Mouse (Mus musculus) heart, embryonic 10.5 days (tissue): ENCODE data around the gene Oprm1. TPM values are rescaled to one million over a fixed set of nuclear protein-coding genes. Genes with fewer than 3 reads are reported as not detected.

Source experiments
- DNase-seq: peaks from one replicate; pipeline ENCODE4 v3.0.0-alpha.2; 2017; ENCODE audit warnings: low spot score
- H3K27ac ChIP-seq: fragments of 300-500 bp; sonication (generic); 2 replicates; pipeline ENCODE4 v1.5.1; 2016; ENCODE audit warnings: mild to moderate bottlenecking
- H3K27me3 ChIP-seq: fragments of 300-500 bp; sonication (generic); 2 replicates; pipeline ENCODE4 v1.6.1; 2016; ENCODE audit warnings: mild to moderate bottlenecking; ENCODE audit not compliant: poor library complexity, insufficient read depth, severe bottlenecking
- H3K36me3 ChIP-seq: fragments of 300-500 bp; sonication (generic); 2 replicates; pipeline ENCODE4 v1.6.1; 2016; ENCODE audit warnings: mild to moderate bottlenecking, moderate library complexity
- H3K4me1 ChIP-seq: fragments of 300-500 bp; sonication (generic); 2 replicates; pipeline ENCODE4 v1.6.1; 2016; ENCODE audit warnings: mild to moderate bottlenecking
- H3K4me3 ChIP-seq: fragments of 300-500 bp; sonication (generic); 2 replicates; pipeline ENCODE4 v1.5.1; 2016; ENCODE audit warnings: mild to moderate bottlenecking, moderate library complexity
- H3K9me3 ChIP-seq: fragments of 300-500 bp; sonication (generic); 2 replicates; pipeline ENCODE4 v1.6.1; 2016; ENCODE audit warnings: mild to moderate bottlenecking, moderate library complexity
- WGBS: fragments of 180-500 bp; shearing (Covaris S2); methylation state at CpG from one replicate; pipeline ENCODE4 v1.1.7; 2016; 5-methylcytosine and 5-hydroxymethylcytosine counted together
- polyA plus RNA-seq: library from polyadenylated mRNA; unstranded; fragments of >200 nt; fragmentation: Nextera tagmentation; extraction: Ambion mirVana; gene quantifications from 2 replicates; pipeline ENCODE4 v1.2.1, GENCODE M21; 2016

Oprm1 gene
- polyA plus RNA-seq, 1 experiment from 2014 or later: not detected

DNA sequence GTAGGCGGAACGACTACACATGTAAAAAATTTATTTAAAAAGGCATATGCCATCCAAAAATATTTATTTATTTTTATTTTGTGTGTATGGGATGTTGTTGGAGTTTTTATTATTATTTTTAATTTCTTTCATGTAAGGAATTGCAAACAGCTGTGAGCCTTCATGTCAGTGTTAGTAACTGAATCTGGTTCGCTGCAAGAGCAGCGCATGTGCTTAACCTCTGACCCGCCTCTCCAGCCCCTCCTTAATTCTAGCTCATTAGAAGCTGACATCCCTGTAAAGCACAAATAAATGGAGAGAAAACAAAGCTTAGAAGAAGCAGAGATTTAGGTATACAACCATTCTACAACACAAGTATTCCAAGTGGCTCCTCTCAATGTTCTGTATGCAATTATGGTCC is 285.6 kb downstream of the Oprm1 start:
- DNase-seq: no peak
- no peak overlapping the region for H3K4me3 ChIP-seq
- H3K4me1 ChIP-seq: no peaks in the 10 kb centered on the region
- no peaks in the 10 kb centered on the region for H3K9me3 ChIP-seq
- WGBS: 79% methylated on average over 5 of the region's 5 CpGs
- no peaks in the 10 kb centered on the region for H3K27me3 ChIP-seq
- H3K27ac ChIP-seq: no peak overlapping the region
- no peaks in the 10 kb centered on the region for H3K36me3 ChIP-seq

DNA sequence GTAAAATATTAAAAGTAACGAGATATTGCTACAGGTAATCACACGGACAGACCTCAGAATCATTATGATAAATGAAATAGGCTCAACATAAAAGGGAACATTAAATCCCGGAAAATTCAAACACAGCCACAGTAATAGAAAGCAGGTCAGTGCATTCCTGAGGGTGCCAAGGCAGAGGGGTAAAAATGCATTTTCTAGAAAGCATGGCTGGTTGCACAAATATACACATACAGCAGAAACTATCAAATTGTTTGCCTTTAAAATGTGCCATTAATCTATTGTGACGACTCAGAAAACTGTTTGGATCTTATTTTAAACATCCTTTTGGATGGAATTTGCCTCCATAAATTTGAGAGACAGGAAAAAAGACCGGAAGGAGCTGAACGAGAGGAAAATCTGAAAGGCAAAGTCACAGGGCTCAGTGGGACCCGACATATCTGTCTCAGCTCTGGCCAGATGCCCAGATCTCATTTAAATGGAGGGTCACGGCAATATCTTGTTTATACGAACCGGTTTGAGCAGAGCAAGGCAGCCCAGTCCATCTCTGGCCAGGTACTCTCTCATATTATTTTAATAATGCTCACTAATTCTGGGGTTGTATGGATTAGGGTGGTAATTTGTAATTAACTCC is 289.1 kb downstream of the Oprm1 start:
- Histone ChIP-seq H3K4me3 (no peak overlapping the region), H3K4me1 (no peaks in the 10 kb centered on the region), H3K27me3 (no peaks in the 10 kb centered on the region), H3K36me3 (no peaks in the 10 kb centered on the region), H3K9me3 (no peaks in the 10 kb centered on the region), H3K27ac (no peak overlapping the region)
- 66% methylated on average over 10 of the region's 10 CpGs for WGBS
- no peak for DNase-seq

DNA sequence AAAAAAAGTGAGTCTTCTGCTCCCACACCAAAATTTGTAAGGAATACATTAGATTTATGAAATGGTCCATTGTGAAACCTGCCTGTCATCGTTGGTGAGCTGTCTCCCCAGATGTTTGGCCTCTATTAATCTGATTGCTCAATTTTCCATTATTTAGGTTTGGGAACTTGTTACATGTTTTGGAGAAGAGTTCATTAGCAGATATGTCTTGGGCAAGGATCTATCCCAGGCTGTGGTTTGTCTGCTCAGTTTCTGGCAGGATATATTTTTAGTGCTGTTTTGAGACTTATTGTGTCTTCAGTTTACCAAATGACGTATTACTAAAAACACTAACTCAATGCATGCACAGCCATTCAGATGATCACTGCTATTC is 289.6 kb downstream of the Oprm1 start:
- Histone ChIP-seq H3K9me3 (no peaks in the 10 kb centered on the region), H3K36me3 (no peaks in the 10 kb centered on the region), H3K27me3 (no peaks in the 10 kb centered on the region), H3K4me3 (no peak overlapping the region), H3K27ac (no peak overlapping the region), H3K4me1 (peaks cover 4% of the 10 kb centered on the region; the same call in 1 of the 2 replicates)
- 86% methylated on average over 2 of the region's 2 CpGs for WGBS
- no peak for DNase-seq

DNA sequence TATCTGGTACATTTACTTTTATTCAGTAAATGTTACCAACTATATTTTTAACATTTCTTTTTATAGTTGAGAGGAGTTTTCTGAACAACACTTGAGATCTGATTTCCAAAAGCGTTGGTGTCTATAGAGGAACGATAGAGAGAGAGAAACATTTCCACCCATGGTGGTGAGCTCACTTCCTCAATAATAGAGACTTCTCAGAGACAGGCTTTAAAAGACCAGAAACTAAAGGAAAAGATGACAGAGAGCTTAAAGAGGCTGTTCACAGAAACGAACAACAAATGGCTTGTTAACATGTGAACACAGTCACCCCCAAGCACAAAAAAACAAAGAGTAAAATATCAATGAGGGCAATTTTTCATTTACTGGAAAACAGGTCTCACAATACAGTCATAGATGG is 291.6 kb downstream of the Oprm1 start:
- Histone ChIP-seq H3K27ac (no peak overlapping the region), H3K4me1 (peaks cover 4% of the 10 kb centered on the region; the same call in 1 of the 2 replicates), H3K9me3 (no peaks in the 10 kb centered on the region), H3K36me3 (no peaks in the 10 kb centered on the region), H3K27me3 (no peaks in the 10 kb centered on the region), H3K4me3 (no peak overlapping the region)
- DNase-seq: no peak
- whole genome bisulfite sequencing: 68% methylated on average over 3 of the region's 3 CpGs

DNA sequence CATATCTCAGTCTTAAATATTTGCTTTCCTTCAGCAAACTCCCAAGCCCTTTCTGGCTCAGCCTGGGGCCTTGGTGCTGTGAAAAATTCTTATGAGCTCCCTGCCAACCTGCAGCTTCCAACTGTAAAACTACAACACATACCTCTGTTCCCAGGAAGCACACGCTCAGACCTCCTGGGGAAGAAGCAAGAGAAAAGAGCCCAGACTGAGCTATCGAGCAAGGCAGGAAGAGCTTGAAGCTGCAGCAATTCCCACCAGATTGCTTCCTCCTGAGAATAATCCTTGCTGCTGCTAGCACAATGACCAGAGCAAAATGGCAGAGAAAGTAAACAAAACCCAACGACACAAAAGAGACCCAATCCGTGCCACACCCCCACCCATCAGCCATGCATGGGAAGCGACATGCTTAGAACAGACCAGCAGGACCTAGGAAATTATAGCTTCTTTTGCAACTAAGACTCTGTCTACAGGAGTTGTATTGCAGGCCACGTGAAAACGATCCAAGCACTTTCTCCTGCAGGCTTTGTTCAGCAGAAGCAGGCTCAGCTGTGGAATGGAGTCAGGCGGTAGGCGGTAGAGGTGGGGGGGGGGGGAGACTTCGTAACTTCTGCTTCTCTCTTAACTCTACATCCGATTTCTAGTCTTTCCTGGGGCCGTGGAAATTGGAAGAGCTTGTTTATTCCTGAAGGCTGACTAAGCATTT is 294.2 kb downstream of the Oprm1 start, which contains the start of gene Ipcef1:
Gene Ipcef1 (minus strand): TSS at position 164 of the 703 bp plus-strand sequence.
- no peak within 1 kb of the TSS for H3K4me3 ChIP-seq
- WGBS: 41% methylated on average over 12 of the region's 12 CpGs
- no peaks in the 10 kb centered on the region for H3K36me3 ChIP-seq
- no peak for DNase-seq
- no peaks in the 10 kb centered on the region for H3K27me3 ChIP-seq
- no peaks in the 10 kb centered on the region for H3K9me3 ChIP-seq
- H3K27ac ChIP-seq: peak within 1 kb of the TSS; percentile 36; the same call in 1 of the 2 replicates
- H3K4me1 ChIP-seq: peaks cover 4% of the 10 kb centered on the region; the same call in 1 of the 2 replicates

DNA sequence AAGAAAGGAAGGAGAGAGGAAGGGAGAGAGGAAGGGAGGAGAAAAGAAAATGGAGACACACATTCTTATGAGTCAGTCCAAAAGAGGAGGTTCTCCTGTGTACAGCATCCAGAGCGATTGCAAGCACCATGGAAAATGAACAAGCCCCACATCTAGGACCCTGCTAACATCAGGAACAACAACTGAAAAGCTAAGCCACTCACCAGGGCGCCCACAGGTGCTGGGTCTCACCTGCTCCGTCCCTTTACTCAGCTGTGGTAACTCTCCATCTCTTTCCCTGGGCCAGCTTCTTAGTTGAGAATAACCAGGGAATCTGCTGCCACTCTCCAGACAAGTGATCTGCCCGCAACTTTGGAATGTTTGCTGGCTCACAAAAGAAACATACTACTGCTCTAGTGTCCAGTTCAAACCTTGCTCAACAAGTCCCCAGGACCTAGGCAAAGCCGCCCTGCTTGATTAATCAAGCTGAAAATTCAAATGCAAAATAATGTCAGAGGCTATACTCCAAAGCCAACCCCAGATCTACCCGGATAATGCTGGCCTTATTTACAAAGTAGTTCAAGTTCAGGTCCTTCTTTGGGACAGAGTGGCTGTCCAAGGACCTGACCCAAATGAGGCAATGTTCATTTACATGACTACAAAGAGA is 296.4 kb downstream of the Oprm1 start:
- no peak for DNase-seq
- no peaks in the 10 kb centered on the region for H3K9me3 ChIP-seq
- H3K4me3 ChIP-seq: no peak overlapping the region
- no peaks in the 10 kb centered on the region for H3K36me3 ChIP-seq
- WGBS: 71% methylated on average over 6 of the region's 6 CpGs
- H3K4me1 ChIP-seq: peaks cover 4% of the 10 kb centered on the region; the same call in 1 of the 2 replicates
- H3K27me3 ChIP-seq: no peaks in the 10 kb centered on the region
- H3K27ac ChIP-seq: no peak overlapping the region

DNA sequence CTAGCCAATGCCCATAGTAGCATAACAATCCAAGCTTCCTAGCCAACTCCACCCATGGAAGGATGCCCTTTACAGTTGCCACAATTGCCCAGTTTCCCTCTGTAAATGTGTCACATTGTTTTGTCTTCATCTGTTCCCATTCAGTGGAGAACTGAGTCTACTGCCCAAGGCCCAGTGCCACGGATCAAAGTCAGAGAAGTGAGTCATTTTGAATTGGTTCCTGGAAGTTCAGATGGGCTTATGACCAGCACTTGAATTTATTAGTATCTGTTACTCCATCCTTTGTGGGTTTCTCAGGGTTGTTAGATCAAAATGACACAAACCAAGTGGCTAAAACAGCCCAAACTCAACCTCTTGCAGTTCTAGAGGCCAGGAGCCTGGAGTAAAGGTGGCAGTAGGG is 299.2 kb downstream of the Oprm1 start:
- no peaks in the 10 kb centered on the region for H3K27me3 ChIP-seq
- H3K4me3 ChIP-seq: no peak overlapping the region
- peaks cover 3% of the 10 kb centered on the region; the same call in 1 of the 2 replicates for H3K4me1 ChIP-seq
- no peak for DNase-seq
- no peaks in the 10 kb centered on the region for H3K9me3 ChIP-seq
- 71% methylated on average over 1 of the region's 1 CpGs for WGBS
- no peaks in the 10 kb centered on the region for H3K36me3 ChIP-seq
- no peak overlapping the region for H3K27ac ChIP-seq

DNA sequence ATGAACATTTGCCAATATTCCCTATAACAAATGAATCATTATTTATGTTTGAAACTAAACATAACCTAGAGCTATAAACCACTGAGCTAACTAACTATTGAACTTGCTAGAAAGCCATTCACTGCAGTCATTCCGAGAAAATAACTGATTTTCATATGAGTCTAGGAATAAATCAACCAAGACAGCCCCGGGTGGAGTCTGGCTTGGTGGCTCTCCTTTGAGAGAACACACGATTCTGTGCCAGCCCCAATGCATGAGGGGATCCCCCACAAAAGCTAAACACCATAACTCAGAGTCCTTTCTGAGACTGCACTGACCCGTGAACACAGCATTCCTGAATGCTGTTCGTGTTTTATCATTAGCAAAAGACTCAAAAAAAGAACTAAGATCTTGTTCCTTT is 302.0 kb downstream of the Oprm1 start:
- Histone ChIP-seq H3K27me3 (no peaks in the 10 kb centered on the region), H3K9me3 (no peaks in the 10 kb centered on the region), H3K4me1 (no peaks in the 10 kb centered on the region), H3K4me3 (no peak overlapping the region), H3K36me3 (no peaks in the 10 kb centered on the region), H3K27ac (no peak overlapping the region)
- WGBS: 67% methylated on average over 5 of the region's 5 CpGs
- DNase-seq: no peak

DNA sequence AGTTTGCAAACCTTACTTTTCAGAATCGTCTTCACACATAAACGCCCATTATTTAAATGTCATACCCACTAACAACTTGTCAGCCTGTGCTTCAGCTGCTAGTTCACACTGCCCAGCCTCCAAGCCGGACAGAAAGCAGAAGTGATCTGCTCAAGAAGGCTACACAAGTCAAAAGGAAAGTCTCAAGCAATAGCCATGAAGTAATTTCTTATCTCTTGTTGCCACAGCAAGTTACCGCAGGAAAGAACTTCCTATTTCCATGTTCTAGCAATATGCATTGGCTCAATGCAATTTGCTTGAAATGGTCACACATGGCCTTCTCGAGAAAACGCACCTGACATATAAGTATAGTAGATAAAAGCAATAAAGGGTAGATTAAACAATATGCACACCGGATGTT is 304.7 kb downstream of the Oprm1 start:
- no peak overlapping the region for H3K27ac ChIP-seq
- DNase-seq: no peak
- 79% methylated on average over 7 of the region's 7 CpGs for WGBS
- H3K4me1 ChIP-seq: no peaks in the 10 kb centered on the region
- no peaks in the 10 kb centered on the region for H3K9me3 ChIP-seq
- no peak overlapping the region for H3K4me3 ChIP-seq
- no peaks in the 10 kb centered on the region for H3K27me3 ChIP-seq
- no peaks in the 10 kb centered on the region for H3K36me3 ChIP-seq

DNA sequence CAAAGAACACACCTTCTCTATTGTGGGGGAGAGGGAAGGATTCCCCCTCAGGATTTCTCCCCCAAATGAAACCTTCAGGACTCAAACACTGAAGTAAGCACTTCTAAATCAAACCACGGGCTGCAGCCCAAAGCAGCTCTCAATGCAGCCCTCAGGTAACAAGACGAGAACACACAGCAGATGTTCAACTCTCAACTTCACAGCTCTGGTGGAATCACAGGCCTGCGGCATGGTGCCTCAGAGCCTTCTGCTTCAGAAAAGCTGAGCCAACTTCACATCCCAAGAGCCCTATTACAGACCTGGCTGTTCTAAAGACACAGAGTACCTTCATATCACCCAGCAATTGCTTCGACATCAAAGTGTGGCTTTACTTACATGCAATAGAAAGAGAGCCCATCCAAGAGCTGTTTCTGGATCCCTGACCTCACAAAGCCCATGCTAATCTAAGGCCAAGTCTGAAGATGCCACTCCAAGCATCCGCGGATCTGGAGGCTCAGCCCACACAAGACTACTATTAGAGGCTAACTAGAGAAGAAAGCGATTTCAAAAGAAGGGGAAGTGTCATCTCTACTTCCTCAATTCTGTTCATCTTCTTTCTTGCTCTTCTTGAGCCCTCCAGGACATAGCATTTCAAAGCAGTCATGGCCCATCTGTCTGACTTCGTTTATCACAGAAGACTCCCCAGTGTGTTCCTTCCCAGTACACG is 305.6 kb downstream of the Oprm1 start:
- H3K9me3 ChIP-seq: no peaks in the 10 kb centered on the region
- 77% methylated on average over 9 of the region's 9 CpGs for WGBS
- H3K4me3 ChIP-seq: no peak overlapping the region
- H3K4me1 ChIP-seq: no peaks in the 10 kb centered on the region
- no peak overlapping the region for H3K27ac ChIP-seq
- DNase-seq: no peak
- H3K27me3 ChIP-seq: no peaks in the 10 kb centered on the region
- H3K36me3 ChIP-seq: no peaks in the 10 kb centered on the region

DNA sequence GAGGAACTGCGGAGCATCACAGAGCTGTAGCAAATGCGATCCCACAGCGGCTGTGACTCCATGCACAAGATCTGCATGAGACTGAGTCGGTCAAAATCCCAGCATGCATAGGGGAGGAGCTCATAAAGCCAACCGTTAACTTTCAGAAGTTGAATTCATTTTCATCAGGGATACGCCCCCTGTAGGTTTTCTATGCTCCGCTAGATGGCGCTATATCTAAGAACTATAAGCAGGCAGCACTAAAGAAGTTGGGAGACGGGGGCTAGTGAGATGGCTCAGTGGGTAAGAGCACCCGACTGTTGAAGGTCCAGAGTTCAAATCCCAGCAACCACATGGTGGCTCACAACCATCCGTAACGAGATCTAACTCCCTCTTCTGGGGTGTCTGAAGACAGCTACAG is 310.3 kb downstream of the Oprm1 start:
- no peaks in the 10 kb centered on the region for H3K27me3 ChIP-seq
- no peak overlapping the region for H3K4me3 ChIP-seq
- no peaks in the 10 kb centered on the region for H3K36me3 ChIP-seq
- H3K9me3 ChIP-seq: no peaks in the 10 kb centered on the region
- 58% methylated on average over 12 of the region's 12 CpGs for WGBS
- no peaks in the 10 kb centered on the region for H3K4me1 ChIP-seq
- no peak overlapping the region for H3K27ac ChIP-seq
- no peak for DNase-seq

DNA sequence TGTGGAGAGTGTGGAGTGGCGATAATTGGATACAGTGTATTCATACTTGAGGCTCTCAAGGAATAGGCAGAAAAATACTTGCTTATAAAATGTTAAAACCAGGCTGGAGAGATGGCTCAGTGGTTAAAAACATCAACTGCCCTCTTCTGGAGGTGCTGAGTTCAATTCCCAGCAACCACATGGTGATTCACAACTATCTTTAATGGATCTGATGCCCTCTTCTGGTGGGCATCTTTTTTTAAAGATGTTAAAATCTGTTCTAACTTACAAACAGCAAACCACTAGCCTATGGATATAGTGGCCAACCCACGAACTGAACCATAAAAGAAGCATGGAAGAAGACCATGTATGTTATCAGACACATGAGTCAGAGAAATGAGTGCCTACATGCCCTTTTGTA is 310.8 kb downstream of the Oprm1 start:
- Histone ChIP-seq H3K27me3 (no peaks in the 10 kb centered on the region), H3K9me3 (no peaks in the 10 kb centered on the region), H3K27ac (no peak overlapping the region), H3K4me3 (no peak overlapping the region), H3K4me1 (no peaks in the 10 kb centered on the region), H3K36me3 (no peaks in the 10 kb centered on the region)
- whole genome bisulfite sequencing: 78% methylated on average over 2 of the region's 2 CpGs
- no peak for DNase-seq
